Mouse (Mus musculus): Measurements from ENCODE around the gene Tmem208. TPM values are rescaled to one million over a fixed set of nuclear protein-coding genes. Genes with fewer than 3 reads are reported as not detected.

The Tmem208 gene
- total and polyA plus RNA-seq, 2 experiments from 2014 or later, result 76.4 to 126 TPM

DNA sequence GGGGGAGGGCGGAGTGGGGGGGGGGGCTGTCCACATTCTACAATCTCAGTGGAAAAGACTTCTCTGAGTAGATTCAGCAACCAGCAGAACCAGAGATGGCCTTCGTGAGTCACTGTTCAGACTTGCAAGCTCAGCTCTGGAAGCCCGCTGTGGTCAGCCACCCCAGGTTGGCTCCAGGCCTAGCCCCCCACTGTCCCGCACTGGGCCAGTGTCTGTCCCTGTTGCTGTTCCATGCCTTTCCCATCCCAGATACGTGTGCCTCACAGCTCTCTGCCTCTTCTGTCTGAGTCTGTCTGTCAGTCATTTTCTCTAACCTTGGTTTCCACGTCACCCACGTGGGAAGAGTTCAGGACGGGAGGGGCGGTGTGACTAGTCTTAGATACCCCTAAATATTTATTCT lies 46.3 kb downstream of the Tmem208 start:
- TF ChIP-seq CTCF (IDR thresholded peaks at IDR 0.05; ENCODE audit: low read depth), result no peak
- DNase-seq (no peak), ATAC-seq (no peak)
- Histone ChIP-seq H3K27me3 (ENCODE audit: insufficient read depth, low read length) (no peaks in the 10 kb centered on the region), H3K4me2 (ENCODE audit: low read depth) (no peak overlapping the region), H3K36me3 (ENCODE audit: insufficient read depth) (peaks cover 14% of the 10 kb centered on the region; the same call in 1 of the 2 replicates), H3K9ac (no peak overlapping the region), H3K4me3 (ENCODE audit: low read depth, low read length) (no peak overlapping the region), H3K9me3 (ENCODE audit: low read length) (no peaks in the 10 kb centered on the region), H3K27ac (ENCODE audit: low read depth, low read length) (no peak overlapping the region), H3K4me1 (ENCODE audit: insufficient read depth) (no peaks in the 10 kb centered on the region)
- 78% methylated on average over 9 of the region's 9 CpGs for WGBS

DNA sequence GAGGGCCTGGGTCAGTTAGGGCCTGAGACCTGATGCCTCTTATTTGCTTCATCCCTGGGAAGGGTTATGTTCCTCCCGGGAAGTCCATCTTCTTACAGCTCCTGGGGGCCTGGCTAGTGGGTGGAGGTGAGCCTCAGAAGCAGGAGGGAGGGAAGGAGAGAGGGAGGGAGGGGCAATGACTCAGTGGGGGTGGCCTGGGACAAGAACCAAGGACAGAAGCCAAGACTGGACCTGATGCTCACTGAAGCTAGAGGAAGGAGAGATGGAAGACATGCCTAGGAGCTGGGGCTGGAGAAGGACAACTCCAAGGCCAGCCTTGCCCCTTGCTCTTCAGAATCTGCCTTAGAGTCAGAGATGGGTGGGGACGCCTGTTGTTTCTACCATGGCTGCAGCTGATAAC lies 46.9 kb downstream of the Tmem208 start, which contains the start of gene Plekhg4:
Plekhg4 (plus strand) TSS at position 243 of the 400 bp plus-strand sequence.
- no peak within 1 kb of the TSS for H3K4me2 ChIP-seq (ENCODE audit: low read depth)
- H3K4me3 ChIP-seq (ENCODE audit: low read depth, low read length), result no peak within 1 kb of the TSS
- H3K9ac ChIP-seq, result no peak within 1 kb of the TSS
- H3K27ac ChIP-seq (ENCODE audit: low read depth, low read length), result no peak within 1 kb of the TSS
- ATAC-seq (no peak), DNase-seq (no peak)
- no peak for TF ChIP-seq CTCF (IDR thresholded peaks at IDR 0.05; ENCODE audit: low read depth)
- WGBS, result 70% methylated on average over 2 of the region's 2 CpGs
- H3K27me3 ChIP-seq (ENCODE audit: insufficient read depth, low read length), result no peaks in the 10 kb centered on the region
- H3K4me1 ChIP-seq (ENCODE audit: insufficient read depth), result no peaks in the 10 kb centered on the region
- H3K9me3 ChIP-seq (ENCODE audit: low read length), result no peaks in the 10 kb centered on the region
- H3K36me3 ChIP-seq (ENCODE audit: insufficient read depth), result peaks cover 14% of the 10 kb centered on the region; the same call in 1 of the 2 replicates

DNA sequence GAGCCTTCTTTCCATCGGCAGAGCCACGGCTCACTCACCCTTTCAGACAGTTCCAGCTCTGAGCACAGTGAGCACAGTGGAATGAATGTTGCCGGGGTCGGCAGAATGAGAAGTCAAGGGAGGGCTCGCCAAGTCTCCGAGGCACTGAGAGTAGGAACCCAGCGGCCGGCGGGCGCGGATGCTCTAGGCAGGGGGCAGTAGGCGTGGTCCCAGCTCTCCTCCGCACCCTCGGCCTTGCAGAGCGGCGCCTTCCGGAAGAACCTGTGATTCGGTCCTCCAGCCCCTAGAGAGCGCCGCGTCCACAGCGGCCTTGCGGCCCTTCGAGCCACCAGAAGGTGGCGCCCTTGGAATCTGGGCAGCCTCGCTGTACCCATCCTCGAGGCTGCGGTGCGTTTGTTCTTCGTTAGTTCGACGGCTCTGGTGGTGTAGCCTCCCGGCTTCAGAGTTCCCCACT lies 48.4 kb downstream of the Tmem208 start:
- DNase-seq, result peak; percentile 17
- H3K4me3 ChIP-seq (ENCODE audit: low read depth, low read length), result peak overlapping the region; percentile 9; the same call in 1 of the 2 replicates
- H3K36me3 ChIP-seq (ENCODE audit: insufficient read depth), result 0 out of 2 replicates have a peak, but pooled peaks cover 6% of the 10 kb centered on the region
- H3K27ac ChIP-seq (ENCODE audit: low read depth, low read length), result no peak overlapping the region
- H3K27me3 ChIP-seq (ENCODE audit: insufficient read depth, low read length), result no peaks in the 10 kb centered on the region
- H3K4me2 ChIP-seq (ENCODE audit: low read depth), result peak overlapping the region; percentile 35
- H3K9ac ChIP-seq, result no peak overlapping the region
- 26% methylated on average over 33 of the region's 33 CpGs for WGBS
- H3K9me3 ChIP-seq (ENCODE audit: low read length), result no peaks in the 10 kb centered on the region
- peak; percentile 66 for ATAC-seq
- no peaks in the 10 kb centered on the region for H3K4me1 ChIP-seq (ENCODE audit: insufficient read depth)
- TF ChIP-seq CTCF (IDR thresholded peaks at IDR 0.05; ENCODE audit: low read depth), result peak; percentile 68

DNA sequence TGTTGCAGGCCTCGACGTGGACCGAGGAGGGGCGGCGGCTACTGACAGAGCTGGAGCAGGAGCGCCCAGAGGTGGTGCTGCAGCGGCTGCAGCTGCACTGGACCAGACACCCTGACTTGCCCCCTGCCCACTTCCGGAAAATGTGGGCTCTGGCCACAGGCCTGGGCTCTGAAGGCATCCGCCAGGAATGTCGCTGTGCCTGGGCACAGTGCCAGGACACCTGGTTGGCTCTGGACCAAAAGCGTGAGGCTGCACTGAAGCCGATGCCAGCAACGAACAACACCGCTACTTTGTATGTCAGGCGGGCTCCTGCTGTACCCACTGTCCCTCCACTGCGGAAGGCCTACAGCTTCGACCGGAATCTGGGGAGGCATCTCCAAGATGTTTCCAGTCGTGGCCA lies 52.5 kb downstream of the Tmem208 start:
- Histone ChIP-seq H3K9me3 (ENCODE audit: low read length) (no peaks in the 10 kb centered on the region), H3K4me1 (ENCODE audit: insufficient read depth) (no peaks in the 10 kb centered on the region), H3K27me3 (ENCODE audit: insufficient read depth, low read length) (no peaks in the 10 kb centered on the region), H3K36me3 (ENCODE audit: insufficient read depth) (no peaks in the 10 kb centered on the region), H3K9ac (no peak overlapping the region), H3K4me3 (ENCODE audit: low read depth, low read length) (no peak overlapping the region), H3K27ac (ENCODE audit: low read depth, low read length) (no peak overlapping the region), H3K4me2 (ENCODE audit: low read depth) (no peak overlapping the region)
- peak; percentile 39 for ATAC-seq
- peak; percentile 31 for DNase-seq
- 33% methylated on average over 19 of the region's 19 CpGs for WGBS
- TF ChIP-seq CTCF (IDR thresholded peaks at IDR 0.05; ENCODE audit: low read depth), result no peak

DNA sequence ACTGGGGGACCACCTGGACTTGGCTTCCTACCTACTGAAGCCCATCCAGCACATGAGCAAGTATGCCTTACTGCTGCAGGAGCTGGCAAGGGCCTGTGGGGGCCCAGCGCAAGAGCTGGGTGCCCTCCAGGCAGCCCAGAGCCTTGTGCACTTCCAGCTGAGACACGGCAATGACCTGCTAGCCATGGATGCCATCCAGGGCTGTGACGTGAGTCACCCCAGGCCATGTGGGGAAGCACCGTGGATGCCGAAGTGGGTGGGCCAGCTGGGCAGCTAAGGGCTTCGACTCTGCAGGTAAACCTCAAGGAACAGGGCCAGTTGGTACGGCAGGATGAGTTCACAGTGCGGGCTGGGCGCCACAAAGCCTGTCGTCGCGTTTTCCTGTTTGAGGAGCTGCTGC lies 54.2 kb downstream of the Tmem208 start:
- no peak for TF ChIP-seq CTCF (IDR thresholded peaks at IDR 0.05; ENCODE audit: low read depth)
- 90% methylated on average over 12 of the region's 12 CpGs for WGBS
- Histone ChIP-seq H3K4me2 (ENCODE audit: low read depth) (no peak overlapping the region), H3K27me3 (ENCODE audit: insufficient read depth, low read length) (no peaks in the 10 kb centered on the region), H3K4me1 (ENCODE audit: insufficient read depth) (no peaks in the 10 kb centered on the region), H3K4me3 (ENCODE audit: low read depth, low read length) (no peak overlapping the region), H3K27ac (ENCODE audit: low read depth, low read length) (no peak overlapping the region), H3K9me3 (ENCODE audit: low read length) (no peaks in the 10 kb centered on the region), H3K9ac (no peak overlapping the region), H3K36me3 (ENCODE audit: insufficient read depth) (no peaks in the 10 kb centered on the region)
- no peak for ATAC-seq
- DNase-seq, result no peak

DNA sequence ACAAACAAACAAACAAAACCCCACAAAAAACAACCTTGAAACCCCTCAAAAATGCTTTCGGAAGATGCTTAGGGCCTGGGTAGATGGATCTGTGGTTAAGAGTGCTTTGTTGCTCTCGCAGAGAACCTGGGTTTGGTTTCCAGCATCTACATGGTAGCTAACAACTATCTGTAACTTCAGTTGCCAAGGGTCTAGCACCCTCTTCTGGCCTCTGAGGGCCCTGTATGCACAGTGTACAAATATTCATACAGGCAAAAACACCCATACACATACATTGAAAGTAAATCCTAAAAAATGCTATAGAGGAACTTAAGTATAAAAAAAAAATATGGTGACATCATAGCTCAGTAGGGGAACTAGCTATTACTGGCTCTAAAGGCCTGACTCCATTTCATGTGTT lies 57.9 kb downstream of the Tmem208 start:
- Histone ChIP-seq H3K9ac (no peak overlapping the region), H3K4me1 (ENCODE audit: insufficient read depth) (no peaks in the 10 kb centered on the region), H3K27me3 (ENCODE audit: insufficient read depth, low read length) (no peaks in the 10 kb centered on the region), H3K27ac (ENCODE audit: low read depth, low read length) (no peak overlapping the region), H3K4me3 (ENCODE audit: low read depth, low read length) (no peak overlapping the region), H3K9me3 (ENCODE audit: low read length) (no peaks in the 10 kb centered on the region), H3K36me3 (ENCODE audit: insufficient read depth) (no peaks in the 10 kb centered on the region), H3K4me2 (ENCODE audit: low read depth) (no peak overlapping the region)
- 99% methylated on average over 2 of the region's 2 CpGs for WGBS
- ATAC-seq (no peak), DNase-seq (no peak)
- no peak for TF ChIP-seq CTCF (IDR thresholded peaks at IDR 0.05; ENCODE audit: low read depth)

MicroRNAs within 50 kb of the gene (microRNA counts, 519-probe panel; counts per million panel counts)
- 3,938 counts per million, percentile 44 among the panel's probes with 10 or more counts for microRNA mmu-miR-328

Small RNAs within 50 kb of the gene (microRNA-seq; reads per million reads assigned to microRNA genes)
- gene Gm27320 (0 reads per million in 2 experiments), gene Mir328 (524 to 717 reads per million in 2 experiments)

Other genes starting within 250 kb of the Tmem208 start
- gene Ces3b, start 242.6 kb upstream of the Tmem208 start, total RNA-seq (2014; rRNA removed), result not detected in 2 replicates
- not detected in 2 replicates for gene Ces3b, start 242.6 kb upstream of the Tmem208 start, polyA plus RNA-seq (2015; fragmentation: Nextera tagmentation; extraction: Ambion mirVana)
- gene Ces4a, start 194.6 kb upstream of the Tmem208 start, total RNA-seq (2014; rRNA removed), result 0.10 TPM in 1 of 2 replicates, not detected in the other
- gene Ces4a, start 194.6 kb upstream of the Tmem208 start, polyA plus RNA-seq (2015; fragmentation: Nextera tagmentation; extraction: Ambion mirVana), result 0.05 TPM in 1 of 2 replicates, not detected in the other
- gene Cbfb, start 155.7 kb upstream of the Tmem208 start, total RNA-seq (2014; rRNA removed), result 56.4 and 65.6 TPM in 2 replicates
- 23.5 and 29.9 TPM in 2 replicates for gene Cbfb, start 155.7 kb upstream of the Tmem208 start, polyA plus RNA-seq (2015; fragmentation: Nextera tagmentation; extraction: Ambion mirVana)
- gene D230025D16Rik, start 101.2 kb upstream of the Tmem208 start, total RNA-seq (2014; rRNA removed), result 37.1 and 40.7 TPM in 2 replicates
- 22.0 and 25.5 TPM in 2 replicates for gene D230025D16Rik, start 101.2 kb upstream of the Tmem208 start, polyA plus RNA-seq (2015; fragmentation: Nextera tagmentation; extraction: Ambion mirVana)
- gene B3gnt9, start 71.2 kb upstream of the Tmem208 start, total RNA-seq (2014; rRNA removed), result 8.4 and 11.4 TPM in 2 replicates
- 6.6 and 6.8 TPM in 2 replicates for gene B3gnt9, start 71.2 kb upstream of the Tmem208 start, polyA plus RNA-seq (2015; fragmentation: Nextera tagmentation; extraction: Ambion mirVana)
- 14.7 and 23.9 TPM in 2 replicates for gene Tradd, start 61.7 kb upstream of the Tmem208 start, total RNA-seq (2014; rRNA removed)
- gene Tradd, start 61.7 kb upstream of the Tmem208 start, polyA plus RNA-seq (2015; fragmentation: Nextera tagmentation; extraction: Ambion mirVana), result 14.0 and 20.9 TPM in 2 replicates
- 0.38 and 1.4 TPM in 2 replicates for gene Fbxl8, start 61.7 kb upstream of the Tmem208 start, total RNA-seq (2014; rRNA removed)
- 0.85 and 1.1 TPM in 2 replicates for gene Fbxl8, start 61.7 kb upstream of the Tmem208 start, polyA plus RNA-seq (2015; fragmentation: Nextera tagmentation; extraction: Ambion mirVana)
- gene Hsf4, start 56.6 kb upstream of the Tmem208 start, total RNA-seq (2014; rRNA removed), result 0.15 and 0.90 TPM in 2 replicates
- gene Hsf4, start 56.6 kb upstream of the Tmem208 start, polyA plus RNA-seq (2015; fragmentation: Nextera tagmentation; extraction: Ambion mirVana), result 0.30 and 0.44 TPM in 2 replicates
- 1.5 and 1.7 TPM in 2 replicates for gene Nol3, start 50.2 kb upstream of the Tmem208 start, total RNA-seq (2014; rRNA removed)
- gene Nol3, start 50.2 kb upstream of the Tmem208 start, polyA plus RNA-seq (2015; fragmentation: Nextera tagmentation; extraction: Ambion mirVana), result 3.0 and 4.3 TPM in 2 replicates
- 54.2 and 70.9 TPM in 2 replicates for gene 4931428F04Rik, start 36.5 kb upstream of the Tmem208 start, total RNA-seq (2014; rRNA removed)
- 124 and 146 TPM in 2 replicates for gene 4931428F04Rik, start 36.5 kb upstream of the Tmem208 start, polyA plus RNA-seq (2015; fragmentation: Nextera tagmentation; extraction: Ambion mirVana)
- 1.8 and 2.7 TPM in 2 replicates for gene Exoc3l, start 30.3 kb upstream of the Tmem208 start, total RNA-seq (2014; rRNA removed)
- gene Exoc3l, start 30.3 kb upstream of the Tmem208 start, polyA plus RNA-seq (2015; fragmentation: Nextera tagmentation; extraction: Ambion mirVana), result 7.0 and 7.5 TPM in 2 replicates
- 26.2 and 36.7 TPM in 2 replicates for gene E2f4, start 28.7 kb upstream of the Tmem208 start, total RNA-seq (2014; rRNA removed)
- 30.6 and 31.6 TPM in 2 replicates for gene E2f4, start 28.7 kb upstream of the Tmem208 start, polyA plus RNA-seq (2015; fragmentation: Nextera tagmentation; extraction: Ambion mirVana)
- gene Elmo3, start 20.8 kb upstream of the Tmem208 start, total RNA-seq (2014; rRNA removed), result 0.86 and 0.92 TPM in 2 replicates
- gene Elmo3, start 20.8 kb upstream of the Tmem208 start, polyA plus RNA-seq (2015; fragmentation: Nextera tagmentation; extraction: Ambion mirVana), result 0.54 and 1.1 TPM in 2 replicates
- gene Lrrc29, start 76 bp upstream of the Tmem208 start, total RNA-seq (2014; rRNA removed), result 1.6 and 3.0 TPM in 2 replicates
- 1.8 and 2.1 TPM in 2 replicates for gene Lrrc29, start 76 bp upstream of the Tmem208 start, polyA plus RNA-seq (2015; fragmentation: Nextera tagmentation; extraction: Ambion mirVana)
- 1.4 and 2.1 TPM in 2 replicates for gene Fhod1, start 21.6 kb downstream of the Tmem208 start, total RNA-seq (2014; rRNA removed)
- 0.15 and 0.30 TPM in 2 replicates for gene Fhod1, start 21.6 kb downstream of the Tmem208 start, polyA plus RNA-seq (2015; fragmentation: Nextera tagmentation; extraction: Ambion mirVana)
- gene Slc9a5, start 22.5 kb downstream of the Tmem208 start, total RNA-seq (2014; rRNA removed), result 17.5 and 17.8 TPM in 2 replicates
- gene Slc9a5, start 22.5 kb downstream of the Tmem208 start, polyA plus RNA-seq (2015; fragmentation: Nextera tagmentation; extraction: Ambion mirVana), result 5.6 and 7.2 TPM in 2 replicates
- gene Plekhg4, start 46.9 kb downstream of the Tmem208 start, total RNA-seq (2014; rRNA removed), result 4.2 and 4.5 TPM in 2 replicates
- 0.70 and 0.77 TPM in 2 replicates for gene Plekhg4, start 46.9 kb downstream of the Tmem208 start, polyA plus RNA-seq (2015; fragmentation: Nextera tagmentation; extraction: Ambion mirVana)
- gene Kctd19, start 87.1 kb downstream of the Tmem208 start, total RNA-seq (2014; rRNA removed), result 0.10 and 0.15 TPM in 2 replicates
- gene Kctd19, start 87.1 kb downstream of the Tmem208 start, polyA plus RNA-seq (2015; fragmentation: Nextera tagmentation; extraction: Ambion mirVana), result 0.16 and 0.19 TPM in 2 replicates
- gene Lrrc36, start 87.2 kb downstream of the Tmem208 start, total RNA-seq (2014; rRNA removed), result 1.7 and 1.8 TPM in 2 replicates
- 0.40 and 1.1 TPM in 2 replicates for gene Lrrc36, start 87.2 kb downstream of the Tmem208 start, polyA plus RNA-seq (2015; fragmentation: Nextera tagmentation; extraction: Ambion mirVana)
- 66.6 and 80.6 TPM in 2 replicates for gene Tppp3, start 145.2 kb downstream of the Tmem208 start, total RNA-seq (2014; rRNA removed)
- gene Tppp3, start 145.2 kb downstream of the Tmem208 start, polyA plus RNA-seq (2015; fragmentation: Nextera tagmentation; extraction: Ambion mirVana), result 74.6 and 106 TPM in 2 replicates
- gene Zdhhc1, start 170.5 kb downstream of the Tmem208 start, total RNA-seq (2014; rRNA removed), result 22.9 and 30.4 TPM in 2 replicates
- gene Zdhhc1, start 170.5 kb downstream of the Tmem208 start, polyA plus RNA-seq (2015; fragmentation: Nextera tagmentation; extraction: Ambion mirVana), result 16.2 and 22.7 TPM in 2 replicates
- 0.38 and 0.52 TPM in 2 replicates for gene Hsd11b2, start 192.4 kb downstream of the Tmem208 start, total RNA-seq (2014; rRNA removed)
- gene Hsd11b2, start 192.4 kb downstream of the Tmem208 start, polyA plus RNA-seq (2015; fragmentation: Nextera tagmentation; extraction: Ambion mirVana), result 1.3 and 2.6 TPM in 2 replicates
- 179 TPM in 2 replicates for gene Atp6v0d1, start 239.7 kb downstream of the Tmem208 start, total RNA-seq (2014; rRNA removed)
- 251 and 275 TPM in 2 replicates for gene Atp6v0d1, start 239.7 kb downstream of the Tmem208 start, polyA plus RNA-seq (2015; fragmentation: Nextera tagmentation; extraction: Ambion mirVana)